Mouse (Mus musculus): ENCODE data around the gene Hmcn2.

DNA sequence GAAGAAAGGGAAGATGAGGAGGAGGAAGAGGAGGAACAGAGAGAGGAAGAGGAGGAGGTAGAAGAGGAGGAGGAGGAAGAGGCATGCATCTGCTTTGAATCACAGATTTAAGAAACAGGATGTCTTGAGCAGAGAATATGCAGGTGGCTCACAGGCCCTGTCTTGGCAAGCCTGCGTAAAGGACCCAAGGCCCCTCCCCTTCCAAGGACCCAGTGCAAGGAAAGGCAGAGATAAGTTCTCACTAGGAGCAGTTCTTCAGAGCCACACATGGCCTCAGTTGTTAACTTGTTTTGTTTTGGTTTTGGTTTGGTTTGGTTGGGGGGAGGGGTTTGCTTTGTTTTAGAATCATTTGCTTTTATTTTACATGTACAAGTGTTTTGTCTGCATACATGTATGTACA is 137.3 kb downstream of the Hmcn2 start:
- TF ChIP-seq CTCF (IDR thresholded peaks at IDR 0.05; ENCODE audit: control insufficient read depth, insufficient read depth, insufficient read length) (no peak), CEBPB (IDR thresholded peaks at IDR 0.05; ENCODE audit: low read depth) (no peak), MAX (IDR thresholded peaks at IDR 0.05) (no peak), USF1 (IDR thresholded peaks at IDR 0.05; ENCODE audit: low read depth) (no peak), MYOD1 (IDR thresholded peaks at IDR 0.05; ENCODE audit: control insufficient read depth, insufficient read length, low read depth) (no peak), MYOG (IDR thresholded peaks at IDR 0.05; ENCODE audit: control insufficient read depth, extremely low read depth, insufficient read length) (no peak)

All from C2C12 (cell line).